In the genomic region with DNA sequence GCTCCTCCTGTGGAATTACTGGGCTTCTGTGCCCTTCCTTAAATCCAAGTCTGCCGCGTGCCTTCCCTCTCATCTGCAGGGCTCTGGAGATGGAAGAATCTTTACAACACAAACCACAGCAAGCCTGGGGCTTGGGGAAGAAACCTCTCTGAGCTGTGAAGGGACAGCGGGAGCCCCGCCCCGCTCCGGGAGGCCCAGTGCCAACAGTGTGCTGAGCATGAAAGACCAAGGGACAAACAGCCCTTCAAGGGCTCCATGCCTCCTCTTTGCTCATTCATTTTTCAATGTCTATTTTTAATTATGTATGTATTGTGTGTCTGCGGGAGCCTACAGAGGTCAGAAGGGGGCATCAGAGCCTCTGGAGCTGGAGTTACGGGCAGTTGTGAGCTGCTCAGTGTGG, we compare ENCODE assay signal across 14 mouse cellular contexts. TPM values are rescaled to one million over a fixed set of nuclear protein-coding genes. Genes with fewer than 3 reads are reported as not detected.
DNase-seq lines count a peak whose midpoint lies in the region; ATAC-seq lines count a peak whose summit lies in the region.
"Had no signal": no experiment of that assay in that cellular context is flagged by ENCODE, and none has a peak within 500 bp of the region (broad histone marks: within the 10 kb centered on the region; RNA-seq: fewer than 3 reads in every experiment).

No protein-coding gene starts in this region.

- ATAC-seq in forebrain, embryonic 11.5 days (replicated peaks; ENCODE audit: low FRiP score), result no peak
- ATAC-seq in hindbrain, embryonic 15.5 days (ENCODE audit: low FRiP score, low read depth), result peak; percentile 25; the same call in 1 of the 2 replicates
- no peak for ATAC-seq in neural tube, embryonic 14.5 days (ENCODE audit: low read depth)
- ATAC-seq: intestine, embryonic 15.5 days had no signal

- no peak overlapping the region for H3K4me2 ChIP-seq in forebrain, embryonic 11.5 days (ENCODE audit: low read depth, low read length, severe bottlenecking)
- H3K4me2 ChIP-seq in hindbrain, embryonic 15.5 days, result no peak overlapping the region
- H3K4me2 ChIP-seq in neural tube, embryonic 14.5 days (ENCODE audit: low read depth, low read length), result no peak overlapping the region
- H3K4me2 ChIP-seq: heart, embryonic 15.5 days; intestine, embryonic 15.5 days; stomach, embryonic 15.5 days had no signal

- H3K4me1 ChIP-seq in forebrain, embryonic 10.5 days, result peaks cover 30% of the 10 kb centered on the region
- no peaks in the 10 kb centered on the region for H3K4me1 ChIP-seq in forebrain, embryonic 11.5 days (replicated peaks; ENCODE audit: control insufficient read depth, insufficient read depth, low read length)
- peaks cover 13% of the 10 kb centered on the region for H3K4me1 ChIP-seq in hindbrain, embryonic 15.5 days (replicated peaks)
- H3K4me1 ChIP-seq in neural tube, embryonic 14.5 days (ENCODE audit: control insufficient read depth, insufficient read depth, low read length), result no peaks in the 10 kb centered on the region; the same call in 1 of the 2 replicates
- H3K4me1 ChIP-seq: intestine, embryonic 15.5 days; stomach, embryonic 15.5 days had no signal

- WGBS in forebrain, embryonic 10.5 days, result 73% methylated on average over 8 of the region's 8 CpGs
- WGBS in forebrain, embryonic 11.5 days, result 72% methylated on average over 8 of the region's 8 CpGs
- 42% methylated on average over 8 of the region's 8 CpGs for WGBS in hindbrain, embryonic 15.5 days
- WGBS in neural tube, embryonic 14.5 days, result 46% methylated on average over 8 of the region's 8 CpGs

- peak overlapping the region; percentile 40; the same call in 1 of the 2 replicates for H3K27ac ChIP-seq in forebrain, embryonic 10.5 days
- no peak overlapping the region for H3K27ac ChIP-seq in forebrain, embryonic 11.5 days (ENCODE audit: low read depth, low read length)
- peak overlapping the region; percentile 63 for H3K27ac ChIP-seq in hindbrain, embryonic 15.5 days (replicated peaks)
- peak overlapping the region; percentile 45; the same call in 1 of the 2 replicates for H3K27ac ChIP-seq in neural tube, embryonic 14.5 days (ENCODE audit: low read depth, low read length)
- H3K27ac ChIP-seq: heart, embryonic 15.5 days; intestine, embryonic 15.5 days; stomach, embryonic 15.5 days had no signal

- no peaks in the 10 kb centered on the region for H3K36me3 ChIP-seq in forebrain, embryonic 10.5 days (replicated peaks)
- no peaks in the 10 kb centered on the region for H3K36me3 ChIP-seq in forebrain, embryonic 11.5 days (ENCODE audit: control insufficient read depth, insufficient read depth, low read length)
- peaks cover 14% of the 10 kb centered on the region for H3K36me3 ChIP-seq in hindbrain, embryonic 15.5 days
- H3K36me3 ChIP-seq in neural tube, embryonic 14.5 days (ENCODE audit: control insufficient read depth, insufficient read depth, low read length), result peaks cover 7% of the 10 kb centered on the region; the same call in 1 of the 2 replicates
- H3K36me3 ChIP-seq: heart, embryonic 15.5 days; intestine, embryonic 15.5 days; stomach, embryonic 15.5 days had no signal

- no peak overlapping the region for H3K9ac ChIP-seq in forebrain, embryonic 11.5 days (ENCODE audit: low read length)
- no peak overlapping the region for H3K9ac ChIP-seq in hindbrain, embryonic 15.5 days
- no peak overlapping the region for H3K9ac ChIP-seq in neural tube, embryonic 14.5 days (replicated peaks; ENCODE audit: low read depth, low read length)
- H3K9ac ChIP-seq: heart, embryonic 15.5 days; intestine, embryonic 15.5 days; stomach, embryonic 15.5 days had no signal

- no peak overlapping the region for H3K4me3 ChIP-seq in forebrain, embryonic 10.5 days
- H3K4me3 ChIP-seq in forebrain, embryonic 11.5 days (ENCODE audit: low read depth, low read length), result no peak overlapping the region
- no peak overlapping the region for H3K4me3 ChIP-seq in hindbrain, embryonic 15.5 days
- no peak overlapping the region for H3K4me3 ChIP-seq in neural tube, embryonic 14.5 days (ENCODE audit: low read depth, low read length)
- H3K4me3 ChIP-seq: heart, embryonic 15.5 days; intestine, embryonic 15.5 days; stomach, embryonic 15.5 days had no signal

- H3K27me3 ChIP-seq in forebrain, embryonic 10.5 days (ENCODE audit: poor library complexity, severe bottlenecking), result no peaks in the 10 kb centered on the region
- H3K27me3 ChIP-seq in forebrain, embryonic 11.5 days (ENCODE audit: control insufficient read depth, insufficient read depth, low read length), result no peaks in the 10 kb centered on the region
- no peaks in the 10 kb centered on the region for H3K27me3 ChIP-seq in hindbrain, embryonic 15.5 days
- no peaks in the 10 kb centered on the region for H3K27me3 ChIP-seq in neural tube, embryonic 14.5 days (ENCODE audit: control insufficient read depth, insufficient read depth, low read length)
- H3K27me3 ChIP-seq: heart, embryonic 15.5 days; intestine, embryonic 15.5 days; stomach, embryonic 15.5 days had no signal

- no peak for DNase-seq in forebrain, embryonic 10.5 days (ENCODE audit: extremely low spot score, low spot score)
- DNase-seq in forebrain, embryonic 11.5 days (ENCODE audit: low spot score), result no peak
- peak; percentile 18 for DNase-seq in retina, adult 2 months (ENCODE audit: low read depth, low spot score)
- DNase-seq in retina, embryonic 14.5 days (ENCODE audit: low spot score), result no peak
- DNase-seq in layer of hippocampus, adult 9-11 months, result no peak
- no peak for DNase-seq in gastrocnemius, adult 8-10 months (ENCODE audit: low spot score in 2 of 2)
- DNase-seq: cerebellum, adult 8-10 months; gastrocnemius, postnatal 14 days; thymus, postnatal 25 days had no signal

- H3K9me3 ChIP-seq in forebrain, embryonic 10.5 days, result no peaks in the 10 kb centered on the region
- no peaks in the 10 kb centered on the region for H3K9me3 ChIP-seq in forebrain, embryonic 11.5 days (ENCODE audit: control insufficient read depth, low read length)
- no peaks in the 10 kb centered on the region for H3K9me3 ChIP-seq in hindbrain, embryonic 15.5 days
- H3K9me3 ChIP-seq in neural tube, embryonic 14.5 days (ENCODE audit: control insufficient read depth, low read length), result no peaks in the 10 kb centered on the region
- H3K9me3 ChIP-seq: heart, embryonic 15.5 days; intestine, embryonic 15.5 days; stomach, embryonic 15.5 days had no signal

RNA-seq across cellular contexts. Expression of gene Ttc12, which starts 41.3 kb away (rescaled TPM):
- polyA plus RNA-seq in forebrain, embryonic 10.5 days (2016; fragmentation: Nextera tagmentation; extraction: Ambion mirVana), result 1.3 and 1.6 TPM in 2 replicates
- 1.9 and 2.0 TPM in 2 replicates for polyA plus RNA-seq in forebrain, embryonic 11.5 days (2014; fragmentation: Nextera tagmentation; extraction: Ambion mirVana)
- 1.7 and 2.3 TPM in 2 replicates for polyA plus RNA-seq in hindbrain, embryonic 15.5 days (2015; fragmentation: Nextera tagmentation; extraction: Ambion mirVana)
- 1.9 and 2.0 TPM in 2 replicates for polyA plus RNA-seq in neural tube, embryonic 14.5 days (2014; fragmentation: Nextera tagmentation; extraction: Ambion mirVana)
- total RNA-seq in gastrocnemius, adult 8-10 months (2022), result 1 to 10 TPM in 1 of 4 experiments, under 1 TPM in 3; 0.82 to 1.0 (median 0.91) TPM
